Mouse (Mus musculus) bone marrow, adult 2 months (tissue): ENCODE measurements around the gene Dbnl. TPM values are rescaled to one million over a fixed set of nuclear protein-coding genes. Genes with fewer than 3 reads are reported as not detected.
A peak's percentile ranks its signal among the peaks of the same experiment; 100 is the strongest.
"Not testable (repeated sequence)": the region's sequence is repeated elsewhere in the genome, so short reads cannot be mapped to it uniquely, and the experiment has no call there.

Experiments used
- H3K27ac ChIP-seq: fragments of 200-500 bp; 2 replicates; pipeline ENCODE4 v1.5.1; 2012; ENCODE audit warnings: low read depth, mild to moderate bottlenecking, control low read depth, inconsistent platforms, low read length; ENCODE audit not compliant: control insufficient read depth, poor library complexity, insufficient read depth
- H3K4me1 ChIP-seq: fragments of 200-500 bp; 2 replicates; pipeline ENCODE4 v1.6.1; 2011; ENCODE audit warnings: low read length; ENCODE audit not compliant: control insufficient read depth, insufficient read depth
- H3K4me3 ChIP-seq: fragments of 200-500 bp; replicated peaks from 2 replicates; pipeline ENCODE3; 2011; ENCODE audit warnings: mild to moderate bottlenecking, low read depth, low read length, control low read depth; ENCODE audit not compliant: control insufficient read depth
- CTCF ChIP-seq: fragments of 200-500 bp; IDR thresholded peaks from 2 replicates; pipeline ENCODE4 v1.5.1; 2011; ENCODE audit warnings: low read length, control low read depth; ENCODE audit not compliant: control insufficient read depth, insufficient read depth
- POLR2A ChIP-seq: fragments of 200-500 bp; IDR thresholded peaks from 2 replicates; pipeline ENCODE4 v1.6.1; 2011; ENCODE audit warnings: low read depth, mild to moderate bottlenecking, control low read depth, low read length, borderline replicate concordance; ENCODE audit not compliant: control insufficient read depth
- WGBS: fragments of 180-500 bp; shearing (Covaris S2); methylation state at CpG from one replicate; pipeline ENCODE4 v1.1.7; 2018; 5-methylcytosine and 5-hydroxymethylcytosine counted together
- polyA plus RNA-seq: library from polyadenylated mRNA; stranded (reverse); fragments of >200 nt; gene quantifications from 2 replicates; pipeline ENCODE4 v1.2.4, GENCODE M21; 2011; ENCODE audit warnings: low replicate concordance; ENCODE audit not compliant: missing spikeins, insufficient read depth, insufficient read length

Dbnl gene
- polyA plus RNA-seq, 1 experiment, result 72.4 TPM

DNA sequence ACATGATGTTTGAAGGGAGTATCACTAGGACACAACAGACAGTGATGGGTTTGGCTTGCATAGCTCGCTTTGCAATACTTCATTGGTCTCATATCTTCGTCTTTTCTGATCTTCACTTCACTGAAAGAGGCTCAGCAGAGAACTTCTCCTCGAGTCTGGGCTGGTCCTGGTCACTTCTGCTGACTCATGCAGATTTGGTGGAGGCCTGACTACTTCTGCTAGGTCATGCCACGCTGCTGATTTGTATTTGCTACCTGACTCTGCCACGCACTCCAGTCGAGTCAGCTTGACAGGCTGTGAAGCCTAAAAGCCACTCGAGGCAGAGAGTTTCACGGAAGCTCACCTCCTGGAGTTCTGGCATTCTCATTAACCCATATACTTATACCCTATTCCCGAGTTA lies 19.7 kb downstream of the Dbnl start:
- 73% methylated on average over 9 of the region's 9 CpGs for WGBS
- no peaks in the 10 kb centered on the region for H3K4me1 ChIP-seq
- no peak overlapping the region for H3K27ac ChIP-seq
- TF ChIP-seq CTCF, result no peak
- TF ChIP-seq POLR2A, result no peak
- no peak overlapping the region for H3K4me3 ChIP-seq

GRCm38 (mm10) chr11:5809487-5809886 lies 21.2 kb downstream of the Dbnl start:
- H3K27ac ChIP-seq, H3K4me1 ChIP-seq, H3K4me3 ChIP-seq: not testable (repeated sequence)
- 63% methylated on average over 4 of the region's 4 CpGs for whole genome bisulfite sequencing

- WGBS, result 74% methylated on average over 10 of the region's 10 CpGs
- no peak overlapping the region for H3K27ac ChIP-seq
- no peaks in the 10 kb centered on the region for H3K4me1 ChIP-seq
- no peak overlapping the region for H3K4me3 ChIP-seq
- TF ChIP-seq POLR2A, result no peak
- no peak for TF ChIP-seq CTCF
These were observed 25.1 kb downstream of the Dbnl start for GRCm38 (mm10) chr11:5813381-5813780.

- TF ChIP-seq POLR2A (no peak), CTCF (no peak)
- WGBS, result 62% methylated on average over 2 of the region's 2 CpGs
- Histone ChIP-seq H3K4me3 (no peak overlapping the region), H3K4me1 (no peaks in the 10 kb centered on the region), H3K27ac (no peak overlapping the region)
These were observed 30.9 kb downstream of the Dbnl start for GRCm38 (mm10) chr11:5819223-5819622.

DNA sequence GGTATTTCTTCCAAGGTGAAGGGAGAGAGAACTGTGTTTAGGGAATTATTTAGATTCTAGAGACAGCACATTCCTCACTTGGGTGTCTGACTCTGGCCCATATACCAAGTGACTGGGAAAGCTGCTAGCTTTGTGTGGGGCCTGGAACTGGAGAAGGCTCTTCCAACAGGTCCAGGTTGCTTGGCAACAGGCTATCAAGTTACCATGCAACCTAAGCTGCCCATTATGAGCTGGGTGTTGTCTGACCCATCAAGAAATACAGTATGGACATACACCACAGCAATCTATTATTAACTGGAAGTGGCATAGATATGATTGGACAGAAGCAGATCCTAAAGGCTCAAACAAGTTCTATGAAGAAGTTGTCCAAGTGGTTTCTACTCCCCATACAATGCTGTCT lies 37.1 kb downstream of the Dbnl start:
- H3K4me3 ChIP-seq, result no peak overlapping the region
- no peak for TF ChIP-seq POLR2A
- no peak for TF ChIP-seq CTCF

GRCm38 (mm10) chr11:5827931-5828330 lies 39.6 kb downstream of the Dbnl start:
- WGBS, result 76% methylated on average over 5 of the region's 5 CpGs
- Histone ChIP-seq H3K4me1 (peaks cover 4% of the 10 kb centered on the region), H3K27ac (no peak overlapping the region), H3K4me3 (no peak overlapping the region)
- TF ChIP-seq CTCF (no peak), POLR2A (no peak)

More for the DNA sequence above, 37.1 kb downstream of the Dbnl start:
- peaks cover 4% of the 10 kb centered on the region for H3K4me1 ChIP-seq
- H3K27ac ChIP-seq, result no peak overlapping the region

- H3K4me1 ChIP-seq, result peaks cover 4% of the 10 kb centered on the region
- TF ChIP-seq CTCF, result no peak
- no peak for TF ChIP-seq POLR2A
- 61% methylated on average over 11 of the region's 11 CpGs for WGBS
- no peak overlapping the region for H3K27ac ChIP-seq
- H3K4me3 ChIP-seq, result no peak overlapping the region
These were observed 40.4 kb downstream of the Dbnl start for GRCm38 (mm10) chr11:5828509-5829191.

- TF ChIP-seq POLR2A, result no peak
- no peak for TF ChIP-seq CTCF
- H3K4me3 ChIP-seq, result no peak overlapping the region
- WGBS, result 20% methylated on average over 12 of the region's 12 CpGs
- H3K4me1 ChIP-seq, result peaks cover 7% of the 10 kb centered on the region
- peak overlapping the region; percentile 5; the same call in 1 of the 2 replicates for H3K27ac ChIP-seq
These were observed 41.0 kb downstream of the Dbnl start for GRCm38 (mm10) chr11:5829327-5829726.

GRCm38 (mm10) chr11:5834506-5834905 lies 46.2 kb downstream of the Dbnl start:
- peaks cover 8% of the 10 kb centered on the region for H3K4me1 ChIP-seq
- H3K27ac ChIP-seq, result no peak overlapping the region
- 81% methylated on average over 9 of the region's 9 CpGs for whole genome bisulfite sequencing
- TF ChIP-seq CTCF (no peak), POLR2A (no peak)
- no peak overlapping the region for H3K4me3 ChIP-seq
